In the genomic region with DNA sequence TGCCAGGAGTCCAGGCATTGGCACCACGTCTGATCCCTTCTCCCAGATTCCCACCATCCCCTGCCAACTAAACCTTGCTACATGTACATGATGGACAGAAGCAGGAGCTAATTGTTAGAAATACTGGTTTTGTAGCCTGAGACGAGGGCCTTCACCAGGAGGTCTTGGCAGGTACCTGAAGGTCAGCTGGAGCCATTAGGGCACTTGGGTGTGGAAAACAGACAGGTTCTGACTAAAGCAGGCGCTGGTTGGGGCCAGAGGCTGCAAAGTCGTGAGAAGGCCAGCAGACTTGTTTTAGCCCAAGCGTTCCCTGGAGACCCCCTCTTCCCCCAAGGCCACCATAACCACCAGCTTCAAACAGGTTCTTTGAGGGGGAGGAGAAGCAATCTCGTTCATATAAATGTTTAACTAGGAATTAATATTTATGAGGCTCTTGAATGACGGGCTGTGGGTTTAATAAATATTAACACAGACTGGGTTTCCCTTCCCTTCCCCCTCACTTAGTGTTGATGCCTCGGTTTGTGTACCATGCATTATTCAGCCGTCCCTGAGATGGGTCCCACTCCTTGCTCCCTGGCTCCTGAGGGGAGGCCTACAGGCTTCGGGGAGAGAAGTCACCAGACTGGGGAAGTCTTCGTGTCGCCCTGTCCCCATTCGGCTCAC, we compare ENCODE assay signal across 10 mouse cellular contexts. TPM values are rescaled to one million over a fixed set of nuclear protein-coding genes. Genes with fewer than 3 reads are reported as not detected.
DNase-seq lines count a peak whose midpoint lies in the region; ATAC-seq and TF ChIP-seq lines count a peak whose summit lies in the region.
"Had no signal": no experiment of that assay in that cellular context is flagged by ENCODE, and none has a peak within 500 bp of the region (broad histone marks: within the 10 kb centered on the region; RNA-seq: fewer than 3 reads in every experiment).

No protein-coding gene starts in this region.

- DNase-seq in liver, adult 2 months (ENCODE audit: extremely low read depth, low read depth, low spot score) = no peak
- no peak for DNase-seq in liver, postnatal 0 days
- DNase-seq in intestine, embryonic 14.5 days (ENCODE audit: low spot score) = peak; percentile 58
- DNase-seq in midbrain, embryonic 10.5 days (ENCODE audit: low spot score) = no peak
- no peak for DNase-seq in lung, adult 18-20 months
- DNase-seq in spleen, adult 12 weeks (ENCODE audit: low spot score) = no peak
- no peak for DNase-seq in thymus, postnatal 25 days
- DNase-seq in thymus, postnatal 10 days (ENCODE audit: low spot score in 2 of 2) = no peak

- H3K27ac ChIP-seq in liver, adult 2 months (replicated peaks; ENCODE audit: insufficient read depth, low read depth, low read length) = no peak overlapping the region
- no peak overlapping the region for H3K27ac ChIP-seq in liver, postnatal 0 days (ENCODE audit: low read depth)
- no peak overlapping the region for H3K27ac ChIP-seq in intestine, embryonic 14.5 days (ENCODE audit: low read depth)
- H3K27ac ChIP-seq in midbrain, embryonic 10.5 days (replicated peaks) = peak overlapping the region; percentile 80

- no peaks in the 10 kb centered on the region for H3K4me1 ChIP-seq in liver, adult 2 months (ENCODE audit: control insufficient read depth, insufficient read depth, low read length)
- no peaks in the 10 kb centered on the region; the same call in 1 of the 2 replicates for H3K4me1 ChIP-seq in liver, postnatal 0 days (ENCODE audit: insufficient read depth)
- H3K4me1 ChIP-seq in intestine, embryonic 14.5 days (replicated peaks; ENCODE audit: control insufficient read depth, insufficient read depth, low read length) = 0 out of 2 replicates have a peak, but pooled peaks cover 6% of the 10 kb centered on the region
- peaks cover 65% of the 10 kb centered on the region for H3K4me1 ChIP-seq in midbrain, embryonic 10.5 days

- peak overlapping the region; percentile 17 for H3K9ac ChIP-seq in liver, adult 2 months (ENCODE audit: low read depth, low read length)
- no peak overlapping the region; the same call in 1 of the 2 replicates for H3K9ac ChIP-seq in liver, postnatal 0 days (replicated peaks)
- no peak overlapping the region for H3K9ac ChIP-seq in intestine, embryonic 14.5 days (ENCODE audit: low read length)
- H3K9ac ChIP-seq: lung, embryonic 14.5 days had no signal

- TF ChIP-seq EP300 in liver, postnatal 0 days (IDR thresholded peaks at IDR 0.05; ENCODE audit: low read depth) = no peak

- TF ChIP-seq CTCF in liver, adult 2 months (IDR thresholded peaks at IDR 0.05; ENCODE audit: low read depth, low read length) = no peak
- no peak for TF ChIP-seq CTCF in liver, postnatal 0 days (IDR thresholded peaks at IDR 0.05; ENCODE audit: low read depth)

- no peaks in the 10 kb centered on the region for H3K9me3 ChIP-seq in liver, postnatal 0 days (ENCODE audit: low read length)
- no peaks in the 10 kb centered on the region for H3K9me3 ChIP-seq in intestine, embryonic 14.5 days (ENCODE audit: control insufficient read depth, low read length)
- no peaks in the 10 kb centered on the region for H3K9me3 ChIP-seq in midbrain, embryonic 10.5 days (replicated peaks)

- H3K36me3 ChIP-seq in liver, adult 2 months (ENCODE audit: control insufficient read depth, insufficient read depth, low read length) = no peaks in the 10 kb centered on the region
- no peaks in the 10 kb centered on the region for H3K36me3 ChIP-seq in liver, postnatal 0 days (replicated peaks; ENCODE audit: insufficient read depth, low read length)
- H3K36me3 ChIP-seq in intestine, embryonic 14.5 days (ENCODE audit: control insufficient read depth, insufficient read depth, low read length) = no peaks in the 10 kb centered on the region
- H3K36me3 ChIP-seq in midbrain, embryonic 10.5 days = no peaks in the 10 kb centered on the region

- no peak; the same call in 1 of the 2 replicates for ATAC-seq in liver, postnatal 0 days
- ATAC-seq in intestine, embryonic 14.5 days (replicated peaks; ENCODE audit: low FRiP score, low TSS enrichment, low read depth) = peak; percentile 42; the same call in 1 of the 2 replicates

- H3K4me3 ChIP-seq in liver, adult 2 months (ENCODE audit: insufficient read depth, low read depth, low read length) = no peak overlapping the region; the same call in 1 of the 2 replicates
- no peak overlapping the region for H3K4me3 ChIP-seq in liver, postnatal 0 days (ENCODE audit: low read depth, low read length)
- no peak overlapping the region for H3K4me3 ChIP-seq in intestine, embryonic 14.5 days (ENCODE audit: low read depth, low read length)
- H3K4me3 ChIP-seq in midbrain, embryonic 10.5 days = peak overlapping the region; percentile 9; the same call in 1 of the 2 replicates

- no peaks in the 10 kb centered on the region for H3K79me2 ChIP-seq in liver, adult 2 months (ENCODE audit: control insufficient read depth, insufficient read depth, low read length)

- TF ChIP-seq POLR2A in liver, adult 2 months (IDR thresholded peaks at IDR 0.05; ENCODE audit: extremely low read depth, insufficient read depth, low read length) = no peak

- H3K27me3 ChIP-seq in liver, adult 2 months (ENCODE audit: control insufficient read depth, insufficient read depth, low read length) = no peaks in the 10 kb centered on the region
- H3K27me3 ChIP-seq in liver, postnatal 0 days (ENCODE audit: insufficient read depth, low read length) = no peaks in the 10 kb centered on the region
- no peaks in the 10 kb centered on the region for H3K27me3 ChIP-seq in intestine, embryonic 14.5 days (replicated peaks; ENCODE audit: control insufficient read depth, insufficient read depth, low read length)
- peaks cover 33% of the 10 kb centered on the region for H3K27me3 ChIP-seq in midbrain, embryonic 10.5 days (ENCODE audit: low read depth, poor library complexity, severe bottlenecking)

- 52% methylated on average over 13 of the region's 13 CpGs for WGBS in liver, adult 2 months
- WGBS in liver, postnatal 0 days (ENCODE audit: insufficient replicate concordance) = 70% methylated on average over 13 of the region's 13 CpGs
- 58% methylated on average over 13 of the region's 13 CpGs for WGBS in intestine, embryonic 14.5 days
- 62% methylated on average over 13 of the region's 13 CpGs for WGBS in midbrain, embryonic 10.5 days

- H3K4me2 ChIP-seq in liver, postnatal 0 days (ENCODE audit: low read depth, low read length) = no peak overlapping the region
- no peak overlapping the region for H3K4me2 ChIP-seq in intestine, embryonic 14.5 days (ENCODE audit: low read length)
- H3K4me2 ChIP-seq: lung, embryonic 14.5 days had no signal

RNA-seq across cellular contexts. Expression of a gene that starts 25.8 kb away (rescaled TPM):
- 0.07 TPM in 1 of 2 replicates, not detected in the other for total RNA-seq in liver, adult 2 months (2014; rRNA removed)
- polyA plus RNA-seq in liver, adult 2 months (2012; rRNA removed) = not detected in 2 replicates
- not detected in 2 replicates for polyA plus RNA-seq in liver, postnatal 0 days (2015; fragmentation: Nextera tagmentation; extraction: Ambion mirVana)
- 3.1 and 3.3 TPM in 2 replicates for polyA plus RNA-seq in intestine, embryonic 14.5 days (2014; fragmentation: Nextera tagmentation; extraction: Ambion mirVana)
- 2.8 and 4.9 TPM in 2 replicates for polyA plus RNA-seq in midbrain, embryonic 10.5 days (2016; fragmentation: Nextera tagmentation; extraction: Ambion mirVana)
- total RNA-seq: neutrophil, adult 5-6 weeks had no signal

RNA-seq across cellular contexts. Expression of a gene that starts 46.2 kb away (rescaled TPM):
- 15.5 and 22.9 TPM in 2 replicates for total RNA-seq in liver, adult 2 months (2014; rRNA removed)
- 24.6 and 30.7 TPM in 2 replicates for polyA plus RNA-seq in liver, adult 2 months (2012; rRNA removed)
- polyA plus RNA-seq in liver, postnatal 0 days (2015; fragmentation: Nextera tagmentation; extraction: Ambion mirVana) = 1.8 and 1.9 TPM in 2 replicates
- 4.3 and 4.6 TPM in 2 replicates for polyA plus RNA-seq in intestine, embryonic 14.5 days (2014; fragmentation: Nextera tagmentation; extraction: Ambion mirVana)
- 1.7 and 1.8 TPM in 2 replicates for polyA plus RNA-seq in midbrain, embryonic 10.5 days (2016; fragmentation: Nextera tagmentation; extraction: Ambion mirVana)

RNA-seq across cellular contexts. Expression of a gene that starts 53.1 kb away (rescaled TPM):
- total RNA-seq in liver, adult 2 months (2014; rRNA removed) = 0.07 and 0.09 TPM in 2 replicates
- polyA plus RNA-seq in liver, adult 2 months (2012; rRNA removed) = 0.07 TPM in 2 replicates
- 0.06 TPM in 1 of 2 replicates, not detected in the other for polyA plus RNA-seq in liver, postnatal 0 days (2015; fragmentation: Nextera tagmentation; extraction: Ambion mirVana)
- polyA plus RNA-seq in intestine, embryonic 14.5 days (2014; fragmentation: Nextera tagmentation; extraction: Ambion mirVana) = 0.41 and 0.60 TPM in 2 replicates
- polyA plus RNA-seq in midbrain, embryonic 10.5 days (2016; fragmentation: Nextera tagmentation; extraction: Ambion mirVana) = not detected in 2 replicates
- total RNA-seq: neutrophil, adult 5-6 weeks had no signal
- polyA plus RNA-seq: lung, embryonic 14.5 days had no signal
